Mouse (Mus musculus) lung, postnatal 36 days (tissue): ENCODE results near the gene Prss12.

Experiments
- DNase-seq: peaks from one replicate; pipeline ENCODE4 v3.0.0; 2022; ENCODE audit warnings: mixed read lengths

The Prss12 gene

DNA sequence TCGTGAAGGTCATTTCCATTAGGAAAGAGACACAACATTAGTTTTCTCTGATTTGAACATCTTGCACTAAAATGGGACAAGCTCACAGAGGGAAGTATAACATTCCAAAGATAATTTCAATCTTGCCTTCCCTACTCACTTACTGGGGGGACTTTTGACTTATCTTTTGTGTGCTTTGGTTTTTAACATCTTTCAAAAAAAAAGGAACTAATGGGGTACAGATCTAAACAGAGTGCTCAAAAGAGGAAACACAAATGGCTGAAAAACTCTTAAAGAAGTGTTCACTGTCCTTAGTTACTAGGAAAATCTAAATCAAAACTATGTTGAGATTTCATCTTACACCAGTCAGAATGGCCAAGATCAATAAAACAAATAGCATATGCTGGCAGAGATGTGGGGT, 90.6 kb downstream of the Prss12 start:
- no peak for DNase-seq

DNA sequence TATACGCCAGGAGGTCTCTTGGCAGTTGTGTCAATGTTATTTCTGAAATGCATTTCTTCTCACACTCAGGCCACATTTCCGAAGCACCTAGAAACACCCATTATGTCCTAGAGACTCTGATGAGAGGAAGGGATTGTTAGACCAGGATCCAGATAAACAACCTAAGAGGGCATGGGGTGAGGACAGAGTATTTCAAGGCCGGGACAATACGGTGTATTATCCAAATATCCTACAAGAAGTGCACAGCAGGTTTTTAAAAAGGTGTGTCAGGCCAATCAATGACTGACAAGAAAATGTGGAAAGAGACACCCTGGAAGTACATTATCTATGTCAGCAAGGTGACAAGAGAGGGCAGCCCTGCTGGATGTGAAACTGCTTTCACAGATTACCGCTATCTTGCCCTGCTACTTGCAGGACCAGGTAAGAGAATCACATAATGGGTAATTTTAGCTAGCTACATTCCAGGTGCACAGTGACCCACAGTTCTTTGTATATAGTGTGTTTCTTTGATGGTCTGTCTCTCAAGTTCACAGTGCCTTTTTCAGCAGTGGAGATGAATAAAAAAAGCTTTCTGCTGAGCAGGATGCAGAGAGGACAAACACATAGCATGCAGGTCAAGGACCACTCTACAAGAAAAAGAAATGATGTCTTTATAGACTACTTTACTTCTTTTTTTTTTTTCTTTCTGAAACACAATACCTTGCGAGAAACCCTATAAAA, 97.0 kb downstream of the Prss12 start:
- no peak for DNase-seq

DNA sequence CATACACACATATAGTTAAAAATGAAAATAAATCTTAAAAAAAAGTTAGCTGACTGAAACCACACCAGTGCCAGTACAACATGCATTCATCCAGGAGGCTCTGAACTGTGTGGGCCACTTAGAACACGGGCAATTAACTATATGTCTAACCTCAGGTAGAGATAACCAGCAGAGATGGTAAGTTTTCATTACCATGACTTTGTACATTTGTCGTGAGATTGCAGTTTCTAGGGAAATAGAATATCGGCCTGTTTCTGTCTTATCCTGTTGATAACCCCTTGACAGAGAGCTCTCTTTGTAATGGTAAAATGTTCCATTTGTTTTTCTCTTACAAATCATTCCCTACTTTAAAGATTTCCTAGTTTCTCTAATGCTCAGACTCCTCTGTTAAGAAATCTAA, 103.8 kb downstream of the Prss12 start:
- no peak for DNase-seq

DNA sequence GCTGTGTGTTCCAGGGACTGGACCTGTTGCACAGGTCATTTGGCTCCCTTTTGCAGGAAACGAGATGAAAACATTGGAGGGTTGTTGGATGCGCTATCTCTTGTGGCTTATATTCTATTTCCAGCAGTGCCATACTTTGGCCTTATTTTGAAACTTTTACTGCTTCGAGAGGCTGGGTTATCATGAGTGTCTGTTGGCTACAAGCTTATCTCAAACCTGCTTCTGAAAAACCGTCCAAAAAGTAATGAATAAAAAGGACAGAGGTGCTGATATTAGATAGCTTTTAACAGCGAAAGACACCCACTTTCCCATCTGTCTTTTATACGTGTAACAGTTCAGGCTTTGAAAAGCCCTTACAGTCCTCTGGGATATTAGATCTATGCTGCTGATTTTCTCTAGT, 107.2 kb downstream of the Prss12 start:
- no peak for DNase-seq

DNA sequence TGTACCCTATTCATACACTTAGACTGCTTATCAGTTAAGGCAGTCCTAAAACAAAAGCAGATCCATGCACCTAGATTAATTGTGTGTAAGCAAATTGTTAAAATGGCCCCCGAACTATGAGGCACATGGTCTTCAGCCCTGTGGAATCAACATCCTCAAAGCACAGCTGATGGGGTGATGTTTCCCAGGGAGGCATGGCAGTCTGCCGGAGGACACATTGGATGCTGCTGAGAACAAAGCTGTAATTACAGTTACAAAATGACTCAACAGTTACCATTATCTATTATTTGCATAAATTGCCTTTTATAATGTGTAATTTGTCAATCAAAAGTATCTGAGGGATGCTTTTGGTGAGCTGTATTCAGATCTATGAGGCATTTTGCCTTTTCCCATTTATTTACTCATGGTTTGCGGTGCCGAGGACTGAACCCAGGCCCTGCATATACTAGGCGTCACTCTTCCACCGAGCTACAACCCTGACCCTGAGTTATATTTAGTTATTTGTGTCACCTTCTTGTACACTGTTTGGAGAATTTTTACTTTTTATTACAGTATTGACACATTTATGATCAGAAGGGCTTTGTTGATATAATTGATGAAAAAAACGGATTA, 108.6 kb downstream of the Prss12 start:
- DNase-seq = no peak
